Mouse (Mus musculus) retina, adult 2 months (tissue): Measurements from ENCODE around the gene Polr3h.

ENCODE experiments used
- DNase-seq: peaks from one replicate; pipeline ENCODE4 v3.0.0-alpha.2; 2012; ENCODE audit warnings: low read depth, low spot score

Polr3h gene

DNA sequence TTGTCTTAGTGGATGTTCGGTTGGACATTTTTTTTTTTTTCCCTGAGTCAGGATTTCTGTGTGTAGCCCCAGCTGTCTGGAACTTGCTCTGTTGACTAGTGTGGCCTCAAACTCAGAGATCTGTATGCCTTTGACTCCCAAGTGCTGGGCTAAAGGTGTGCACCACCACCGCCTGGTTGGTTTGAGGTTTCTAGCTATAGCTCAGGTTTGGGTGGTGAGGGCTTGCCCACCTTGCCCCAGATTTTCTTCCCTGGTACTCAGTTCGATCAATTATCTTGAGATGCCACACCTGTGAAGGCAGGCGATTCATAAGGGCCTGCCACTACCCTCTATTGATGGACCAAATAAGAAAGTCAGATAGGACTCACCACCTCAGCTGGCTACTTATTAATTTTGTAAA lies 78.9 kb downstream of the Polr3h start:
- DNase-seq, result no peak

DNA sequence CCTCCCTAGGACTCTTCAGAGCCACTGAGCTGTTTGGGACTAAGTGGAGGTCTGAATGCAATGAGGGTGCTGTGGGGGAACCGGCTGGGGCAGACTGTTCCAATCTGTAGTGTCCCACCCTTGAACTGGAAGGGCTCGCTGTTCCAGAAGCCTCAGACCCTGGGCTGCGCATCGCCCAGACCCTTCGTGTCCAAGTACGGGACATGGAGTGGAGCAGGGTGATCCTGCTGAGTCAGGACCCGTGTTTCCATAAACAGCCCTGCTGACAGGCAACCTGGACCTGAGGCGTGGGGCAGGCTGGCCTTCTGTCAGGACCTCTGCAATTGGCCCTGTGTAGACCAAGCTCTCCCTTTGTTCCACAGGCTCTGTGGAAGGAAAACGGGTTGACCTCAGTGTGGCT lies 79.3 kb downstream of the Polr3h start:
- DNase-seq, result no peak

DNA sequence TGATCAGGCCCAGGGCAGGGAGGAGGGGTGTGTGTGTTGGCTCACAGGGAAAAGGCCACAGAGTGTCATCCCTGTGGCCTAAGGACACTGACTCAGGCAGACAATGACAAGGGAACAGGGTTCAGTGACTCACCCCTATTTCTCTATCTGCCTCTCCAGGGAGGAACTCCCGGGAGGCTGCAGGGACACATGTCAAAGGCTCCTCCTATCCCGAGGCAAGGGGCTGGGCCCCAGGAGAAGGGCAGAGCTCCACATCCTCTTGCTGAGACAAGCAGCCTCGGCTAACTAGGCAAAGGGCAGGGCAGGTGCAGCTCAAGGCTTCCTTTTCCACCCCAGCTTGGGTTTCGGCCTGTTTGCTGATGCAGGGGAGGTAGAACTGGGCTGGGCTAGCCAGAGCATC lies 80.3 kb downstream of the Polr3h start:
- no peak for DNase-seq

DNA sequence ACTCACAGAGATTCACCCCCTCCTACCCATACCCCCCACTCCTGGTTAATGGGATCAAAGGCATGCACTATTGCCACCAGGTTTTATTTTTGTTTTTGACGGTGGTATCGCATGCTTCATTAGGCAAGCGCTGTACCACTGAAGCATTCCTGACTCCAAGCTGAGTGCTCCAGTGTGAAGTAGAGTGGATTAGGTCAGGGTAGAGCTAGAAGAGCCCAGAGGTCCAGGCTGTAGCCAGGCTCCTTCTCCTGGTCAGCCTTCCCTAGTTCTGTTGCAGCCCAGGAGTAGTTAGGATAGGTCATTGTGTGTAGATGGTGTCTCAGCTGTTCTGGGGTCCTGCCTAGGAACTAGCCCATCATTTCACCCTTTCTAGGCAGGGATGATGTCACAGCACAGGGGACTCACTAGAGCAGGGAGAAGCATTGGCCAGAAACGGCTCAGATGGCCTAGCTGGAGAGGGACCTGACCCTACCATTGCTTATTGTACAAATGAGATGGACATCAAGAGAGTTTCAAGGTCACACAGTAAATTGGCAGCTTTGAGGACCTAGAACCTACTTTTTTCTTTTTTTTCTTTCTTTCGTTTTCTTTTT lies 80.9 kb downstream of the Polr3h start:
- no peak for DNase-seq

DNA sequence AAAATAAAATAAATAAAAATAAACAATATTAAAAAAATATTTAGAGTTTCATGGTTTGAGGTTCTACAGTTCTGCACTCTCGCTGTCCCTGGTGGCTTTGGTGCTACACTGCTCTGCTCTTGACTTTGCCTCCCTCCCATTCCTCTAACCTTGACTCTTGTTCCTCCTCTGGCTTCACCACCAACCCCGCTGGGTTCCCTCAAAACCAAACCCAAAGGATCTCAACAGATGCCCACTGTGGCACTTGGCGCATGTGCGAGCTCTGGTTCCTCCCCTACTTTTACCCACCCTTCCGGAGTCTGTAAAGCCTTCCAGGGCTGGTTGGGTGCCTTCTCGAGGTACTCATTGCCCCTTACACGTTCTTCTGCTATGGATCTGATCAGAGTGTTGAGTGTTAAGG lies 83.8 kb downstream of the Polr3h start:
- DNase-seq, result no peak

DNA sequence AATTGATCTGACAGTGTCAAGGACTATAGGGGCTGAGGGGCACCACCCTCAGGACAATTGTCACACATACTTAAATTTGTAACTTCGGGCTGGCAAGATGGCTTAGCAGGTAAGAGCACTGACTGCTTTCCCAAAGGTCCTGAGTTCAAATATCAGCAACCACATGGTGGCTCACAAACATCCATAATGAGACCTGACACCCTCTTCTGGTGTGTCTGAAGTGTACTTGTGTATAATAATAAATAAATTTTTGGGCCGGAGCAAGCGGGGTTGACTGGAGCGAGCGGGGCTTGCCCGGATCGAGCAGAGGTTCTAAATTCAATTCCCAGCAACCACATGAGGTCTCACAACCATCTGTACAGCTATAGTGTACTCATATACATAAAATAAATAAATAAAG lies 85.7 kb downstream of the Polr3h start:
- DNase-seq, result no peak

DNA sequence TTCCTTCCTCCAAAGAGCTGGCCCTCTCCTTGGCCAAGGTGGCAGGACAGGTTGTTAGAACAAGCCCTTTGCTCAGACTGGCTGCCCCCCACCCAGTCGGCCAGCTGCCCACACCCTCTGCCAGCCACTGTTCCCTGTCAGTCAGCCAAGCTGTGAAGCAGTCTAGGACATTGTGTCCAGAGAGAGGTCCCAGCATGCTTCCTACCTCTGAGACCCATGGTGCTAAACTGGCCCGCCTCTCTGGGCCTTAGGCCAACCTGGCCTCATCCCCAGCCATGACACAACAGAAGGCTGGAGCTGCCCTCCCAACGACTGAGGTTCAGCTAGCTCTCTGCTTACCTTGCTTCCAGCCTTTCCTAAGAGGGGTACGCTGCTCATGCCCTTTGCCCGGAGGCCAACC lies 86.4 kb downstream of the Polr3h start:
- DNase-seq, result no peak

DNA sequence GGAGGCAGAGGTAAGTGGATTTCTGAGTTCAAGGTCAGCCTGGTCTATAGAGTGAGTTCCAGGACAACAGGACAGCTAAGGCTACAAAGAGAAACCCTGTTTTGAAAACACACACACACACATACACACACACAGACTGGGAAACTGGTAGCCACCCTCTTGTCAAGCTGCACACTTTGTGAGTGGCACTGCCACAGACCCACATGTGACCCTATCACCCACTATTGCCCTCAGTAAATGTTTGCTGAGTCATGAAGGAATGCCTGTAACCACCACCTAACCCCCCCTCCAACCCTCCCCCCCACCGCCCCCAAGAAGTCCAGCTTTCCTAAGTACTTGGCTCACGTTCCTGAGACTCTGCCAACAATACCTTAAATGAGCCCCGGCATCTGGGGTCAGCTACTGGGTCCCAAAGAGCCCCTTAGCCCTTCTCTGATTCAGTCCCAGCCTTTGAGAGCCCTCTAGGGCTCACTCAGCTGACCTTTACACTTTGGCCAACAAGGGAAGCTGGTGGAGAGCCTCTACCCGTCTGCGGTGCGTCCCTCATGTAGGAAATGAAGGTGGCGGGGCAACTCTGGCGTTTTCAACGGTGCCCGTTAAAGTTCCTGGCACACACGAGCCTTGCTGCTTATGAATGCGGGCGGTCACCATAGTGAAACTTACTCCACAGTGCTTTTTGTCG lies 87.3 kb downstream of the Polr3h start:
- no peak for DNase-seq
